ENCODE assay signal across 14 mouse cellular contexts in the genomic region with DNA sequence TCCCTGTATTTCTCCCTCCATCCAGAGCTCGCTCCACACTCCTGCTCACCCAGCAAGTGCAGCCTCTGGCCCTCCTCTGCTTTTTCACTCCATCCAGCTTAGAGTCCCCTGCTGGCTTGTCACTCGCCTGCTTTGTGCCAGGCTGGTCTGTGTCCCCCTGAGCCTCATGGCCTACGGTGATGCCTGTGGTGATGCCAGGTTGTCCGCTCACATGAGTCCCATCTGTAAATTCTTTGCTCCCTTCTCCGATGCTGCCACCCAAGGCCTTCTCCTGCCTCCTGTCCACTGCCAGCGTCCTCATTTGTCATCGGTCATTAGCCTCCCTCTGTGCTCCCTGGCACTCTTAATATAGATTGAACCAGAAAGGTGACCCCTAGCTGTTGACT. TPM values are rescaled to one million over a fixed set of nuclear protein-coding genes. Genes with fewer than 3 reads are reported as not detected.
DNase-seq lines count a peak whose midpoint lies in the region; ATAC-seq and TF ChIP-seq lines count a peak whose summit lies in the region.
"Had no signal": no experiment of that assay in that cellular context is flagged by ENCODE, and none has a peak within 500 bp of the region (broad histone marks: within the 10 kb centered on the region; RNA-seq: fewer than 3 reads in every experiment).

No protein-coding gene starts in this region.

- no peaks in the 10 kb centered on the region for H3K9me3 ChIP-seq in kidney, postnatal 0 days (replicated peaks; ENCODE audit: low read length)
- H3K9me3 ChIP-seq in hindbrain, embryonic 10.5 days, result no peaks in the 10 kb centered on the region
- no peaks in the 10 kb centered on the region for H3K9me3 ChIP-seq in midbrain, embryonic 14.5 days (ENCODE audit: control insufficient read depth, low read length)

- no peak for ATAC-seq in cerebellum, adult (ENCODE audit: insufficient number of reproducible peaks, low FRiP score, low TSS enrichment)
- ATAC-seq in kidney, postnatal 0 days (replicated peaks; ENCODE audit: low FRiP score, low read depth), result no peak
- no peak for ATAC-seq in midbrain, embryonic 14.5 days (ENCODE audit: low FRiP score, low TSS enrichment)
- ATAC-seq: intestine, postnatal 0 days had no signal

- no peak for TF ChIP-seq CTCF in kidney, postnatal 0 days (IDR thresholded peaks at IDR 0.05; ENCODE audit: low read depth)

- no peak overlapping the region for H3K4me2 ChIP-seq in kidney, postnatal 0 days (ENCODE audit: low read length)
- no peak overlapping the region for H3K4me2 ChIP-seq in midbrain, embryonic 14.5 days (ENCODE audit: low read length)

- no peak overlapping the region for H3K4me3 ChIP-seq in kidney, postnatal 0 days (replicated peaks; ENCODE audit: low read depth, low read length)
- no peak overlapping the region for H3K4me3 ChIP-seq in hindbrain, embryonic 10.5 days
- H3K4me3 ChIP-seq in midbrain, embryonic 14.5 days (replicated peaks; ENCODE audit: low read depth, low read length), result no peak overlapping the region
- H3K4me3 ChIP-seq: erythroblast, embryonic 14.5 days had no signal

- 0 out of 2 replicates have a peak overlapping the region, but pooled peaks have one; percentile 18 for H3K9ac ChIP-seq in kidney, postnatal 0 days (ENCODE audit: low read depth, low read length)
- no peak overlapping the region for H3K9ac ChIP-seq in midbrain, embryonic 14.5 days (replicated peaks; ENCODE audit: low read length)

- peaks cover 62% of the 10 kb centered on the region for H3K36me3 ChIP-seq in kidney, postnatal 0 days (ENCODE audit: insufficient read depth, low read length)
- H3K36me3 ChIP-seq in hindbrain, embryonic 10.5 days, result peaks cover 89% of the 10 kb centered on the region
- peaks cover 73% of the 10 kb centered on the region for H3K36me3 ChIP-seq in midbrain, embryonic 14.5 days (ENCODE audit: control insufficient read depth, insufficient read depth, low read length)
- H3K36me3 ChIP-seq: G1E had no signal

- no peak overlapping the region for H3K27ac ChIP-seq in kidney, postnatal 0 days
- peak overlapping the region; percentile 62; the same call in 1 of the 2 replicates for H3K27ac ChIP-seq in hindbrain, embryonic 10.5 days
- peak overlapping the region; percentile 49; the same call in 1 of the 2 replicates for H3K27ac ChIP-seq in midbrain, embryonic 14.5 days (replicated peaks; ENCODE audit: low read depth, low read length)

- 68% methylated on average over 7 of the region's 7 CpGs for WGBS in kidney, postnatal 0 days
- 70% methylated on average over 7 of the region's 7 CpGs for WGBS in hindbrain, embryonic 10.5 days
- 67% methylated on average over 7 of the region's 7 CpGs for WGBS in midbrain, embryonic 14.5 days

- no peaks in the 10 kb centered on the region for H3K4me1 ChIP-seq in kidney, postnatal 0 days (replicated peaks; ENCODE audit: insufficient read depth, low read length)
- H3K4me1 ChIP-seq in hindbrain, embryonic 10.5 days (replicated peaks), result peaks cover 39% of the 10 kb centered on the region
- no peaks in the 10 kb centered on the region for H3K4me1 ChIP-seq in midbrain, embryonic 14.5 days (ENCODE audit: control insufficient read depth, insufficient read depth, low read length)

- H3K27me3 ChIP-seq in kidney, postnatal 0 days (ENCODE audit: insufficient read depth, low read length), result no peaks in the 10 kb centered on the region
- H3K27me3 ChIP-seq in hindbrain, embryonic 10.5 days (ENCODE audit: insufficient read depth, poor library complexity, severe bottlenecking), result no peaks in the 10 kb centered on the region
- no peaks in the 10 kb centered on the region for H3K27me3 ChIP-seq in midbrain, embryonic 14.5 days (ENCODE audit: control insufficient read depth, insufficient read depth, low read length)

- intact Hi-C loops in left cerebral cortex, postnatal 36 days (cut with DNase I), result loop anchor here (5.0 kb wide), 1 partner anchor 38 kb away; no protein-coding TSS in a partner anchor

- DNase-seq in cerebellum, postnatal 25 days, result peak; percentile 48 to 49
- DNase-seq in kidney, postnatal 0 days (ENCODE audit: low spot score), result no peak
- DNase-seq in kidney, adult 9 months, result no peak
- DNase-seq in hindbrain, embryonic 10.5 days (ENCODE audit: low spot score), result no peak
- no peak for DNase-seq in midbrain, embryonic 14.5 days
- no peak for DNase-seq in left cerebral cortex, postnatal 36 days (ENCODE audit: low spot score in 2 of 2)
- DNase-seq in right cerebral cortex, adult 18-20 months, result no peak
- DNase-seq: B cell, adult 2 months; gastrocnemius, postnatal 10 days; lung, adult 2 months had no signal

RNA-seq across cellular contexts. Expression of gene Ppif, which starts 29.7 kb away (rescaled TPM):
- polyA plus RNA-seq in kidney, postnatal 0 days (2015; fragmentation: Nextera tagmentation; extraction: Ambion mirVana), result 56.5 and 61.2 TPM in 2 replicates
- polyA plus RNA-seq in hindbrain, embryonic 10.5 days (2016; fragmentation: Nextera tagmentation; extraction: Ambion mirVana), result 47.3 and 55.7 TPM in 2 replicates
- 28.0 and 29.4 TPM in 2 replicates for polyA plus RNA-seq in midbrain, embryonic 14.5 days (2014; fragmentation: Nextera tagmentation; extraction: Ambion mirVana)
- total RNA-seq in left cerebral cortex, postnatal 36 days (2021), result 10 to 100 TPM; 21.2 to 25.0 TPM

Comparison
In these comparisons a context has a peak if more than half of its experiments do, and no peak if none do; other contexts are left out.
1. DNase-seq: peak in cerebellum, postnatal 25 days (2 of 2); none in kidney, postnatal 0 days (single experiment), kidney, adult 9 months (single experiment), hindbrain, embryonic 10.5 days (single experiment), midbrain, embryonic 14.5 days (single experiment), left cerebral cortex, postnatal 36 days (0 of 2) and right cerebral cortex, adult 18-20 months (single experiment).